Mouse (Mus musculus): ENCODE data around the gene Abhd14a. TPM values are rescaled to one million over a fixed set of nuclear protein-coding genes. Genes with fewer than 3 reads are reported as not detected.

Gene Abhd14a
- total and polyA plus RNA-seq, 3 experiments = 22.8 to 48.7 TPM; not detected in 1

DNA sequence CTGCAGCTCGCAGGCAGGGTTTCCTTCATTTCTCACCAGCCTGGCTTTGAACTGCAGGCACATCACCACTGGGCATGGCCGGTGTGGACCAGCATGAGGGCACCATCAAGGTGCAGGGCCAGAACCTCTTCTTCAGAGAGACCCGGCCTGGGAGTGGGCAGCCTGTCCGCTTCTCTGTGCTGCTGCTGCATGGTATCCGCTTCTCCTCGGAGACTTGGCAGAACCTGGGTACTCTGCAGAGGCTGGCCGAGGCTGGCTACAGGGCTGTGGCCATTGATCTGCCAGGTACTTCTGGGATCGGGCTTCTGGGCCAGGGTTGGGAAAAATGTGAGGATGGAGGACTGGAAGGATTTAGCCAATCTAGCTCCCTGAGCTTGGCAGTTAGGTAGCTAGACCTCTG is 2.5 kb upstream of the Abhd14a start:
- Histone ChIP-seq H3K4me3 (ENCODE audit: control insufficient read depth in 1 of 2, insufficient read depth in 1 of 2, low read depth in 2 of 2, low read length in 2 of 2) (no peak overlapping the region), H3K9ac (ENCODE audit: control insufficient read depth, low read depth, low read length, poor library complexity, severe bottlenecking) (no peak overlapping the region), H3K9me3 (replicated peaks; ENCODE audit: insufficient read depth, low read length) (no peaks in the 10 kb centered on the region), H3K36me3 (ENCODE audit: control insufficient read depth in 1 of 2, insufficient read depth in 2 of 2, low read length in 2 of 2) (peaks cover 0 to 4% of the 10 kb centered on the region in 2 experiments; a peak in 2 of 4 replicates), H3K79me2 (ENCODE audit: control insufficient read depth, insufficient read depth, low read length, poor library complexity) (peaks cover 3% of the 10 kb centered on the region; the same call in 1 of the 2 replicates), H3K4me1 (ENCODE audit: control insufficient read depth in 1 of 2, insufficient read depth in 2 of 2, low read length in 2 of 2) (peaks cover 0 to 11% of the 10 kb centered on the region in 2 experiments; a peak in 2 of 4 replicates), H3K27me3 (ENCODE audit: control insufficient read depth in 1 of 2, insufficient read depth in 2 of 2, low read length in 2 of 2) (no peaks in the 10 kb centered on the region), H3K27ac (ENCODE audit: control insufficient read depth, low read depth, low read length) (no peak overlapping the region)
- TF ChIP-seq MYB (IDR thresholded peaks at IDR 0.05; ENCODE audit: low read depth, low read length) = no peak
- TF ChIP-seq POLR2AphosphoS5 (IDR thresholded peaks at IDR 0.05; ENCODE audit: borderline replicate concordance, low read depth, low read length) = no peak
- TF ChIP-seq MEF2A (IDR thresholded peaks at IDR 0.05; ENCODE audit: extremely low read depth, insufficient replicate concordance, low read depth, low read length, poor library complexity, severe bottlenecking) = no peak
- DNase-seq (ENCODE audit: low read depth, low spot score) = no peak

DNA sequence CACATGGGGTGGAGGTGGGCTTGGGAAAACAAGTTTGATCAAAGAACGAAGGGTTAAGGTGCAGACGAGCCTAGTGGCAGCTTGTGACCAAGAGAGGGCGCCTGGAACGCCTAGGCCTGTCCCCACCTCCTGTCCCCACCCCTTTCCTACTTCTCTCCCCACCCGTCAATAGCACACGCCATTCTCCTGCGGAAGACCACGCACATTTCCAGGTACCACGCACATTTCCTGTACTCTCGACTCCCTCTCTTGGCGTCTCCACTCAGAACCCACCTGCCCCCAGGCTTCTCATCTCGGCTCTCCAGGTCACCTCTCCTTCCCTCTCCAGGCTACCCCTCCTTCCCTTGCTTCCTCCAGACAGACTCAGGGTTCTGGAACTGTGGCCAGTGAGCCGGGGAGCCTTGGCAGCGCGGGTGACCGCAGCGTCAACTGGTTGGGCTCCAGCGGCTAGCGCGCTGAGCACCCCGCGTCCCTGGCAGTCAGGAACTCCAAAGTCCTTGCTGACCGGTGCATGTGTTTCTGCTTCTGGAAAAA is 1.1 kb upstream of the Abhd14a start:
- H3K9ac ChIP-seq (ENCODE audit: control insufficient read depth, low read depth, low read length, poor library complexity, severe bottlenecking) = peak overlapping the region; percentile 78
- H3K36me3 ChIP-seq (ENCODE audit: control insufficient read depth in 1 of 2, insufficient read depth in 2 of 2, low read length in 2 of 2) = peaks cover 0 to 4% of the 10 kb centered on the region in 2 experiments; a peak in 2 of 4 replicates
- H3K9me3 ChIP-seq (replicated peaks; ENCODE audit: insufficient read depth, low read length) = no peaks in the 10 kb centered on the region
- peaks cover 0 to 11% of the 10 kb centered on the region in 2 experiments; a peak in 2 of 4 replicates for H3K4me1 ChIP-seq (ENCODE audit: control insufficient read depth in 1 of 2, insufficient read depth in 2 of 2, low read length in 2 of 2)
- no peak overlapping the region for H3K27ac ChIP-seq (ENCODE audit: control insufficient read depth, low read depth, low read length)
- no peak for TF ChIP-seq MAFK (IDR thresholded peaks at IDR 0.05; ENCODE audit: borderline replicate concordance, low read depth, low read length)
- TF ChIP-seq MYC (IDR thresholded peaks at IDR 0.05; ENCODE audit: low read depth, low read length) = peak; percentile 51; the same call in 1 of the 2 replicates
- TF ChIP-seq POLR2A (IDR thresholded peaks at IDR 0.05; ENCODE audit: control insufficient read depth in 1 of 2, insufficient read depth in 1 of 2, low read depth in 1 of 2, low read length in 2 of 2, poor library complexity in 1 of 2) = peak in 1 of 2 experiments; percentile 56; a peak in 1 of 4 replicates
- TF ChIP-seq MAX (IDR thresholded peaks at IDR 0.05; ENCODE audit: low read length) = peak; percentile 63
- TF ChIP-seq USF1 (IDR thresholded peaks at IDR 0.05; ENCODE audit: low read depth, low read length) = no peak
- TF ChIP-seq MEF2A (IDR thresholded peaks at IDR 0.05; ENCODE audit: extremely low read depth, insufficient replicate concordance, low read depth, low read length, poor library complexity, severe bottlenecking) = no peak
- peak; percentile 32; the same call in 1 of the 2 replicates for TF ChIP-seq SMC3 (IDR thresholded peaks at IDR 0.05; ENCODE audit: low read depth, low read length)
- TF ChIP-seq ZKSCAN1 (IDR thresholded peaks at IDR 0.05; ENCODE audit: low read depth, low read length) = 0 out of 2 replicates have a peak, but pooled peaks have one; percentile 14
- peak; percentile 76 for TF ChIP-seq MXI1 (IDR thresholded peaks at IDR 0.05; ENCODE audit: low read depth, low read length)
- peak; percentile 62 to 74 (median 69) for TF ChIP-seq CTCF (IDR thresholded peaks at IDR 0.05 in 2 of 3, conservative IDR thresholded peaks at IDR 0.05 in 1 of 3; ENCODE audit: control insufficient read depth in 1 of 3, insufficient read depth in 1 of 3, low read depth in 2 of 3, low read length in 3 of 3, poor library complexity in 1 of 3, severe bottlenecking in 1 of 3)
- TF ChIP-seq BHLHE40 (IDR thresholded peaks at IDR 0.05; ENCODE audit: borderline replicate concordance, low read depth, low read length) = no peak
- TF ChIP-seq NELFE (IDR thresholded peaks at IDR 0.05; ENCODE audit: low read depth, low read length) = peak; percentile 41
- TF ChIP-seq TBP (IDR thresholded peaks at IDR 0.05; ENCODE audit: low read depth, low read length) = peak; percentile 40; the same call in 1 of the 2 replicates
- peak; percentile 79 for TF ChIP-seq SIN3A (IDR thresholded peaks at IDR 0.05; ENCODE audit: low read length)
- peak; percentile 65; the same call in 1 of the 2 replicates for TF ChIP-seq MAZ (IDR thresholded peaks at IDR 0.05; ENCODE audit: low read depth, low read length)
- no peak for TF ChIP-seq TAL1 (IDR thresholded peaks at IDR 0.05; ENCODE audit: low read length)
- TF ChIP-seq ELF1 (IDR thresholded peaks at IDR 0.05; ENCODE audit: low read depth, low read length) = peak; percentile 41; the same call in 1 of the 2 replicates
- peak; percentile 88 for DNase-seq (ENCODE audit: low read depth, low spot score)
- peaks cover 3% of the 10 kb centered on the region; the same call in 1 of the 2 replicates for H3K79me2 ChIP-seq (ENCODE audit: control insufficient read depth, insufficient read depth, low read length, poor library complexity)
- H3K27me3 ChIP-seq (ENCODE audit: control insufficient read depth in 1 of 2, insufficient read depth in 2 of 2, low read length in 2 of 2) = no peaks in the 10 kb centered on the region
- H3K4me3 ChIP-seq (ENCODE audit: control insufficient read depth in 1 of 2, insufficient read depth in 1 of 2, low read depth in 2 of 2, low read length in 2 of 2) = peak overlapping the region; percentile 70 to 96

Measured in MEL (cell line).